Mouse (Mus musculus): ENCODE data around the gene Srrm1. TPM values are rescaled to one million over a fixed set of nuclear protein-coding genes. Genes with fewer than 3 reads are reported as not detected.
"Not testable (repeated sequence)": the region's sequence is repeated elsewhere in the genome, so short reads cannot be mapped to it uniquely, and the experiment has no call there.

Gene Srrm1
- total RNA-seq, 2 experiments from 2014 or later = 131 to 132 TPM

DNA sequence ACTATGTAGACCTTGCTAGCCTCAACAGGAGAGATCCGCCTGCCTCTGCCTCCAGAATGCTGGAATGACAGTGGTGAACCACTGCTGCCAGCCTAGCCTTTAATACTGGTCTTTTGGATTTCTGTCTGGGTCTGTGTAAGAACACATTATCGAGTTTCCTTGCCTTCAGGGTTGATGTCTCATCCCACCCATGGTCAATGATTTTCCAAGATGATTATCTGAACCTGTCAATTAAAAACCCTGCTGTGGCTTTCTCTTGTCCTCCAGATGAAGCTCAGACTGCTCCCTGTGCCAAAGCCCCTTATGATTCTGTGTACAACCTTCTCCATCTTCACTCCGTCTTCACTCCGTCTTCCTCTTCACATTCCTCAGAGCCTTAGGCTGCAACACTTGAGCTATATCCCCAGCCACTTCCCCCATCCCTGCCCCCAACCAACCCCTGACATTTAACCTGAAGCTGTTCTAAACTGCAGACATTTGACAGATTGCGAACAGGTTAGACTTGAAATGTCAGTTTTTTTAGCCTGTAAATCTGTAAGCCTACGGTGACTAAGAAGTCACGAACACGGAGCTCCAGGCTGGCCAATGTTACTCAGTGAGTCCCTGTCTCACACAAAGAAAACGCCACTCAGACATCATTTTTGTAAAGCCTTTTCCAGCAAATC, 2.9 kb upstream of the Srrm1 start:
- no peak for DNase-seq (ENCODE audit: low spot score in 2 of 2)

DNA sequence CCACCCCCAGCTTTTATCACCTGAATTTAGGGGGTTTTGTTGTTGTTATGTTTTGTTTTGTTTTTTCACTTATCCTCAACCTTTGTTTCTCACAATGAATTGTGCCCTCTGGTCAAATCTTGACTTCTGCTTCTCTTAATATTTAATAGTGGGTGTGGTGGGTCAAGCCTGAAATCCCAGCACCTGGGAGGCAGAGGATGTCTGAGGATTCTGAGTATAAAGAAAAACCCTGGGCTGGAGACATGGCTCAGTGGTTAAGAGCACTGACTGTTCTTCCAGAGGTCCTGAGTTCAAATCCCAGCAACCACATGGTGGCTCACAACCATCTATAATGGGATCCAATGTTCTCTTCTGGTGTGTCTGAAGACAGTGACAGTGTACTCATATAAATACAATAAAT, 1.6 kb upstream of the Srrm1 start:
- not testable (repeated sequence) for DNase-seq (ENCODE audit: low spot score in 2 of 2)

DNA sequence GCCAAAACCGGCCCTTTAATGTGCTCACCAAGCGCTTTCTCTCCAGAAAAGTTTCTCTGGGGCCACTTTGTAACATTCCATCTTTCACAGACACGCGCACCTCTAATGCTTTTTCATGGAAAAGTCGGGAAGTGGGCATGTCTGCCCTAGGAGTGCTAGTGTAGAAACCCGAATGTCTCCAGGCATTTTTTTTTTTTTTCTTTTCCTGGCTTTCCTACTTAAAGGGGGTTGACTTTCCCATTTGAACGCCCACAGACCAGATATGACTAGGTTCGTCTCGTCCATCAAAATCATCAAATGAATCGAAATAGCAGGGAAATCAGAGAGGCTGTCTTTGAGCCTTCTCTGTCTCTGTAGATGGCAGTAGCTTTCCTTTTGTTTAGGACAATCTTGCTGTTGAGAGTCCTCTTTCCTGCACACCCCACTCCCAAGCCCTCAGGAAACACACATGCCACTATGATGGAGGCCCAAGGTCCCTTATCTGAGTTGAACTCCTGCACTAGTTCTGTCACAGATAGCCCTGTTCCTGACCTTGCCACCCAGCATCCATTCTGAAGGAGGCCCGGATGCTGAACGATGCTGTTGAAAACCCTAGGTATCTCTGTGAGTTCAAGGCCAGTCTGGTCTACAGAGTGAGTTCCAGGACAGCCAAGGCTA, 801 bp upstream of the Srrm1 start:
- DNase-seq (ENCODE audit: low spot score in 2 of 2) = no peak

DNA sequence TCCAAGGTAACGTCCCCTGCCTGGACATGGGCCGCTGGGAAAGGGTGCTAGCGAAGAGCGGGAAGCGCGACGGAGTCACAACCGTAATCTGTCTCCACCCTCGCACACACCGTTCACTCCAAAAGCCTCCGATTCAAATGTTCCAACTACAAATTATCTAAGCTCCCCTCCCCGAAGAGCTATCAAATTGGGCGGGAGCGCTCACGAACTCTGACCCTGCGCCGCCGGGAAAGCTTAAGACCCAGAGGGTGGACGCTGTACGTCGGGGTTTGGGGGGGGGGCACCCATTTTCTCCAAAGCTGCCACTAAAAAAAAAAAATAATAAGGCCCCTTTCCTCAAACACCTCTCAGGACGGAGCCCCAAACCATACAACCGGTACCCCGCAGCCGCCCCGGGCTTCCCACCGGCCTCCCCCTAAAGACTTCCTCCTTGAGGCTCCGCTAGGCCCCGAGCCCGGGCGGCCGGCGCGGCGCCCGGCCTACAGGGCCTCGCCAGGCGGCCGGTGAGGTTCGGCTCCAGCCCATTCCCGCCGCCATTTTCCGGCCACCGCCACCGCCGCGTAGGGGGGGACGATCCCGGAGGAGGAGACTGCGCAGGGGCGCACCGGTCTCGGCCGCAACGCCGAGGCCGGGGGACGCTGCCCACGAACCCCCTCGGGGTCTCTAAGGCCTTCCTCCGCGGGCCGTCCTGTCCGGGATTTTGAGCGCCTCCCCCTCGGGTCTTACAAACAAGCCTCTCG, 625 bp downstream of the Srrm1 start:
- peak; percentile 15 to 20 for DNase-seq (ENCODE audit: low spot score in 2 of 2)

DNA sequence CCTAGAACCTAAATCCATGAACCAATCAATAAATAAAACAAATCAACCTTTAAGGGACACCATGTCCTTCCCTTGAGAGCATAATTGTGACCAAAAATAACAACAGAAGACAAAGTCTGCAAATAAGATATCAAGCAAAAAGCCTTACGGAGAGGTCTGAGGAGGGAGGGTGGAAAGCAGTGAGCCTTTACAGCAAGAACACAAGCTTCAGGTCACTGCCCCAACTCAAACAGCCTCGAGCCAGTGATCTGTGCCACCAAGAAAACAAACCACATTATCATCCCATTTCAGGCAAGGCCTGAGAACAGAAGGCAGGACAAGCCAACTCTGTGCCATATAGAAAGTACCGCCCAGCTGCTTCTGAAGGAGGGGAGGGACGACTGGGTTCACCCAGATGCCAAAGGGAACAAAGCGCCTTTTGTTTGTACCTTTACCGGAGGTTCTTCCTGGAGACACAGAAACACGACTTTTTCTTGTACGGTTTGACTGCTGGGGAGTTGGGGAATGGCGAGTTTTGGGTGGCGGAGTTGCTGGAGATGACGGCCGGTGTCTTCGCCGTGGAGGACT, 15.7 kb downstream of the Srrm1 start:
- DNase-seq (ENCODE audit: low spot score in 2 of 2) = no peak

DNA sequence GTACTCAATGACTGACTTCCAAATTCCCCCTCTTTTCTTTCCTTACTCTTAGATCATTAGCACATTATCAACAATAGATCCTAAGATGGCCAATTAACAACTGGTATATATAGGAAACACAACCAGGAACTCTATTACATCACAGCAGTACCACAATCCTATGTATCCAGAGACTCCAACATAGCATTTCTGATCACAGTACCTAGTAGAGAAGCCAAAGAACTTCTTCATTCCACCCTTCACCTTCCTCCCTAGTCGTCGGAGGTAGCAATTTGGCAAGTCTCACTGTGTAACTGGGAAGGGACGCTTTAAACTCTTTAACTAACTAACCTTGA, 17.1 kb downstream of the Srrm1 start:
- DNase-seq (ENCODE audit: low spot score in 2 of 2) = no peak

DNA sequence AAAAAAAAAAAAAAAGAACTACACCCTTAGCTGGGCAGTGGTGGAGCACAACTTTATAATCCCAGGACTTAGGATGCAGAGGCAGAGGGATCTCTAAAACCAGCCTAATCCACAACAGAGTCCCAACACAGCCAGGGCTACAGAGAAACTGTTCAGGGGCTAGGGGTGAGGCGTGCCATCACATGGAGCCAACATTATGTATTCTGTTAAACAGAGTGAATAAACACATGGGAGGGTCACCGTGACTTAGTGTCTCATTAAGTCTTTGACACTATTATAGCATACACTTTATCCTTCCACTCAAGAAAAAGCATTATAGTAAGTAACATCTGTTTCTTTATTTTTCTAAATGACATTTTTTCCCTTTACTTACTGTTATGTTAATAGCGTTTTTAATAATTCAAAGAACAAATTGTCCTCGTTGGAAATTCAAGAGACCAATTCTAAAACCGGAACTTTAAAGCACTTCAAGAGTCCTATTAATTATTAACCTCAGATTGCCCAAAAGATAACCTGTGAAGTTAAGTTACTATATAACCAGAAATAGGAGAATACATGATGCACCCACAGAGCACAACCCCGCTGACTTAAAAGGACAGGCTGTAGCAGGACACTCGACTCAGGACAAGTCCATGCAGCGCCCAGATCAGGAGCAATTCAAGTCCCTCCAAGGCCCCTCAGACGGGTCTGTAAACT, 17.6 kb downstream of the Srrm1 start:
- DNase-seq (ENCODE audit: low spot score in 2 of 2) = no peak

DNA sequence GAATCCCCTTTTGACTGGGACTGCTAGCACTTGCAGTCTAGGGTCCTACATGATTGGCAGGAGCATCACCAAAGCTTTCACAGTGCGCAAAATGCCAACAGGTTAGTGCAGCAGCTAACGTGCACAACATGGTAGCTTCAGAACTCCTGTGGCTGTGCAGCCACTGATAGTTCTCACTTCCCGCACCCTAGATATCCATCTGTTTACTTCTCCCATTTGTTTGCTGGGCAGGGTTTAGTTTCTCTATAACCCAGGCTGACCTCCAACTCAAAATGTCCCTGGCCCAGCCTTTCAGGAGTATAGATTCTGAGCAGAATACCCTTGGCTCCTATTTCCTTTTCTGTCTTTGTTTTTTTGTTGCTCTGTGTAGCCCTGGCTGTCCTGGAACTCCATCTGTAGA, 26.7 kb downstream of the Srrm1 start:
- DNase-seq (ENCODE audit: low spot score in 2 of 2) = no peak

DNA sequence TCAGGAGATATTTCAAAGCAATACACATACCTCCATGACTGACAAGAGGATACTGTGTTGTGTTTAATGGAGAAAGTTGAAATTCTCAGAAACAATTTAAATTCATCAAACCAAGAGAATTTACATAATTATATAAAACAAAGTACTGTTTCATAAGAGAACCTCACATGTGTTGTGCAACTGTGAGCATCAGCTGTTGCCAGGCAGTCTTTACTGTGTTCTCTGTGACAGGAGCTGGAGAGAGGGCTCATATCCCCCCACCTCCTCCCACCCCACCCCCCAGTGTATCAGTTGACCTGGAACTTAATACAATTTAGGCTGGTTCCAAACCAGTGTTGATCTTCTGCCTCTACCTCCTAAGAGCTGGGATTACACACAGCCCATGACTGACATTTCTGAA, 27.1 kb downstream of the Srrm1 start:
- DNase-seq (ENCODE audit: low spot score in 2 of 2) = no peak

DNA sequence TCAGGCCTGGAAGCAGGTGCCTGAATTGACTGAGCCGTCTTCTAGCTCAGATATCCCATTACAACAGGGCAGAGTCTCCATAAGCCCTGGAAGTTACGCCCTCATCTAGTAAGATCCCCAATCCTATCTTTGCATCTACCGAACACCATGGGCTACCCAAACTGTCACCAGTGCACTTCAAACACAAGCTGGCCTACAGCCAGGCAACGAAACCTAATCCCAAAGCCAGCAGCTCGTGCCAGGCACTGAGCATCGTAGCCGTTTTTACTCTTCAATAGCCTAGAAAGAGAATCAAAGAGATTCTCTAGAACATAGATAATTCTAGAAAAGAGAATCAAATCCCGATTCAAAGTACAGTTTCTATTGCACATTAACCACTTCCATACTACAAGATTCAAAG, 30.1 kb downstream of the Srrm1 start:
- no peak for DNase-seq (ENCODE audit: low spot score in 2 of 2)

DNA sequence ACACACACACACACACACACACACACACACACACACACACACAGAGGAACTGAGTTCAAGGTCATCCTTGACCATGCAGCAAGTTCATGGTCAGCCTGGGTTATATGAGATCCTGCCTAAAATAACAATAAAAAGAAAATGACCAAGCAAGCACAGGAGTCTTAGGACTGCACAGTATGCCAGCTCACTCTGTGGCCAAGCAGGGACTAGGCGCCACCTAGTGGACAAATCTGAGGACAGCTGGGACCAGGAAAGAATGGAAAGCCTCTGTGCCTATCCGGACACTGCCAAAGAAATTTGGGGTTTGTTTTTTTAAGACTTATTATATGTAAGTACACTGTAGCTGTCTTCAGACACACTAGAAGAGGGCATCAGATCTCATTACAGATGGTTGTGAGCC, 35.2 kb downstream of the Srrm1 start:
- peak; percentile 54 to 74 for DNase-seq (ENCODE audit: low spot score in 2 of 2)

DNA sequence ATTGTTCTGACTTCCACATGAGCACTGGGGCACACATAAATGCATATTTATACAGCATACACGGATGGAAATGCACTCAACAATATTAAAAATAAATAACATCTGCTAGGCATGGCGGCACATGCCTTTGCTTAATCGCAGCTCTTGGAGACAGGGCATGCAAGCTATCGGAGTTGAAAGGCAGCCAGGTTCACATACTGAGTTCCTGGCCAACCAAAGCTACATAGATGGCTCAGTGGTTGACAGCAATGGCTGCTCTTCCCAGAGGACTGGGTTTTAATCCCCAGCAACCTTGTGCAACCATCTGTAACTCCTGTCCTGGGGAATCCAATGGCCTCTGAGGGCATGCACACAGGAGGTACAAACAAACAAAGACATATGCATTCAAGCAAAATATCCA, 35.6 kb downstream of the Srrm1 start:
- no peak for DNase-seq (ENCODE audit: low spot score in 2 of 2)

DNA sequence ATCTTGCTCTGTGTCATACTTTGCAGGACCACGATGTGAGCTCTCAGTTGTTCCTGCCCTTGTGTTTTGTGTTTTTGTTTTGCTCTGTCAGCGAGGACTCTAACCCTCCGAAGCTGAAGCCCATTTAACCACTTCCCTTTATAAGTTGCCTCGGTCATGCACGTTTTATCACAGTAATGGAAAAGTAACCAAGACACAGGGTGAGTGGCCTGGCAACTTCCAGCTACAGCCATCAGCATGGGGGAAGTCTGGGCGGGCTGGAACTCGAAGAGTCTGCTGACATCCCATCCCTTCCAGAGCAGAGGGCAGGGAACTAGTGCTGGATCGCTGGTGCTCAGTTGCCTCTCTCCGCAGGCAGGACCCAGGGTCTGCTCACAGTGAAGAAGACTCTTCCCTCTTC, 37.8 kb downstream of the Srrm1 start:
- DNase-seq (ENCODE audit: low spot score in 2 of 2) = no peak

DNA sequence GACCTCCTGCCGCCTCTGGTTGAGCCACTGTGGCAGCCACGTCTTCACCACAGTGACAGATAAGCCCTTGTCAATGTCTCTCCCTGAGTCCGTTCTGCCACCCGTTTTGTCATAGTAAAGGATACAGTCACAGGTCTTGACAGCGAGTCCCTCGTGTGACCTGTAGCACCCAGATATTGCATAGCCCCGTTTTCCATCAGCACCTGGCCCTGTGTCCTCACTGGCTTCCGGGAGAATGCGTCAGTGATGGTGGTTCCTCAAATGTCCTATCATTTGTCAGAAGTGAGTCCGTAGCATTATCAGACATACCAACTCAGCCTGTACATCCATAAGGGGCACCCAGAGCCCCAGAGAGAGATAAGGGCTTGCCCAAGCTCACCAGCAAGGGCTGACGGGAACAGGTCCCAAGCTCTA, 38.7 kb downstream of the Srrm1 start:
- no peak for DNase-seq (ENCODE audit: low spot score in 2 of 2)

DNA sequence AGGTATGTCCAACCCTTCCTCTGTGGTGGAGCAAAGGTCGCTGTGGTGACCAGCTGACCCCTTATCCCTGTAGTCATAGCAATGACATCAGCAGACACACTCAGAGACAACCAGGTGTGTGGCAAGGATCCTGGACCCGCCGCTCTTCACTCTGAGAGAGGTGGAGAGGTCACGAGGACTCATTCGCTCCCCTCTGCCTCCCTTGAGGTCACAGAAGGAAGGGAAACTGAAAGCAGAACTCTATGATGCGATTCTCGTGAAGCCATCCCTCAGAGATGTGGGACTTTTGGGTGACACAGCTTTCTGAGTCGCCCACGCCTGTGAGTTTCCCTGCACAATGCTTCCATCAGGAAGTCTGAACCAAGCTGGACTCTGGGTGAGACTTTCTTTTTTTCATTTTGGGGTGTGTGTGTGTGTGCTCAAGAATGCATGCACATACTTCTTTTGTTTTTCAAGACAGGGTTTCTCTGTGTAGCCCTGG, 39.3 kb downstream of the Srrm1 start:
- peak; percentile 18 to 43 for DNase-seq (ENCODE audit: low spot score in 2 of 2)

DNA sequence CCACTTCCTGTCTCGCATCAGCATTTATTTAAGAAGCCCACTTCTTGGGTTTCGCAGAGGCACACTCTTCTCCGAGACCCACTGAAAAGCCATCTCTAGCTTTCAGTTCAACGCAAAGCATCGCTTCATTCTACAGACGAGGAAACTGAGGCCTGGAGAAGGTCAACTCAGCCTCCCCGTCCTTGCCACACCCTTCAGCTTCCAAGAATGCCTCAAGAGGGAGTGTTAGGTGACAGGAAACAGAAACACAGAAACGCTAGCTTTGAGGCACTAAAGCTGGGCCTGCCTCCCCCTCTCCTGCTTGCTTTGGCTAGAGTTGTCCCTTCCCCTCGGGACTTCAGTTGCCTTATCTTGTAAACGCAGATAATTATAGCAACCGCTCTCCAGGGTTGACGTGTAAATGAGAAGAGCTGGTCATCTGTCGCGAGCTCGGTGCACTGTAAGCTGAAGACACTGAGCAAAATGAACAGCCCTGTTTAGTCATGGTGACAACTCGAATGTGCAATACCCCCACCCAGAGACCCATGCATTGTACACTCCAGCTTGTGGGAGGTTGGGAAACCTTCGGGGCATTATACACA, 39.9 kb downstream of the Srrm1 start:
- DNase-seq (ENCODE audit: low spot score in 2 of 2) = no peak

DNA sequence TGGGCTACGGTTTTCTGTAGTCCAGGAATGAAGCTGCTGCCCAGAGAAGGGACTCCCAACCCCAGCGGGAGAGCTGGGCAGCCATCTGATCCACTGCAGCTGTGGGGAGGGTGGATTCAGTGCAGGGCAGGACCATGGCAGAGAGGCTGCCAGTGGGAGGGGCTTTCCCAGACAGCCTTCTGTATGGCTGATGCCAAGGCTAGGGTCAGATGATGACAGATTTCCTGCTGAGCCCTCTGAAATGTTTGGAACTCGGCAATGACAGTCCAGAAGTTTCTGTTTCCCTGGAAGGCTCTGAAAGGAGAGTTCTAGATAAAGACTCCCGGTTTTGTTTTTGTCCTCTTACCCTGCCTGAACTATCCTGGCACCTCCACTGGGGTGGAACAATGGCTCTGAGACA, 40.4 kb downstream of the Srrm1 start:
- DNase-seq (ENCODE audit: low spot score in 2 of 2) = no peak

DNA sequence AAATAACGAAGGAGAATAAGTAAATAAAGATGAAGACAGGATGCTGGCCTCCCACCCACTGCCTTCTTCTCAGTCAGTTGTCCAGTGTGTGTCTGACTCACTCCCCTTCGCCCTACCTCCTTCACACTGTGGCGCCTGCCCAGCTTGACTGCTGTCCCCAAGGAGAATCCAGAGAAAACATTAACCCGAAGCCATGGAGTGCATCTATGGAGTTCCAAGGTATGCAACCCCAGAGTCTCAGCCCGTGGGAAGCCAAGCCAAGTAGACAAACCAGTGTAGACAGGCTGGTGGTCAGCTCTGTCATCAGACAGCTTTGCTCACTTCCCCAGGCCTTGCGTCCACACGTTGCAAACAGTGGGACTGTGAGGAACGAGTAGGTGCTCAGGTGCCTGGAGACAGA, 42.8 kb downstream of the Srrm1 start:
- DNase-seq (ENCODE audit: low spot score in 2 of 2) = no peak

DNA sequence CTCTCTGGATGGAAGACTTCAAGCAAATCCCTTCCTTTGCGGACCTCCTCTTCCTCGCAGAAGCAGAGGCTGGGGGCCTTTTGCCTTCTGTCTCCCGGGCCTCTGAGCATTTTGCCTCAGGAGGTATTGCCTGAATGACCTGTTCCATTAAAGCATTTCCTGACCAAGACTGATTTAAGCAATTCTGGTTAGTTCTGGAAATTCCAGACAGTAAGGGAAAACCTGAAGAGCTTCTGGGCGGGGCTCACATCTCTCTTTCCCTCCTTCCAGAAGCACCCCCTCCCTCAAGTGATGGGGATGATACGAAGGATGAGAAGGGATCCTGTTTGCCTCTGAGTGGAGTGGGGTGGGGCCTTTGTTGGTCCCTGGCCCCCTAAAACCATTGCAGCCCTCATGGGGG, 43.4 kb downstream of the Srrm1 start:
- DNase-seq (ENCODE audit: low spot score in 2 of 2) = no peak

DNA sequence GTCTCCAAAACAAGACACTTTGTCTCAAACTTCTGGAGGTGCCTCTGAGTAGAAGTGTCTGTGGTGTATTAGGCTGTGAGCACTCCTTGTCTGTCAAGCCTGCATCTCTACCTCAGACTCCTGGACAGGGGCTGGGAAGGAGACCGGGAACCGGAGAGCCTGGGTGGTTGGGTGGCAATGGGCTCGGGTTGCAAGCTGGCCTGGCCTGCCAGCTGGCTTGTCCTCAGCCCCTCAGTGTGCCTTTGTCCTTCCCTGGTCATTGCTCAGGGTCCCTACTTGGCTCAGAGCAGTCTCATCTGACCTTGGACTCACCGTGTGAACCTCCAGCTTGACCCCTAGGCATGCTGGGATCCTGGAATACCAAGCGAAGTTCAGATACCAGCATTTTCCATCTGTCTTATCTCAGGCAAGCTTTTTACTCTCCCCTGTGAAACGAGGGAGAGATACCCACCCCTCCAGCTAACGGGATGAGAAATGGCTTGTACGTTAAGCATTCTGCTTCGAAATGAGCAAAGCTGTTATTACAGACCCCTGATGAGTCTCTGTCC, 43.9 kb downstream of the Srrm1 start:
- DNase-seq (ENCODE audit: low spot score in 2 of 2) = no peak
